Mouse (Mus musculus): ENCODE data around the gene Snx6. TPM values are rescaled to one million over a fixed set of nuclear protein-coding genes. Genes with fewer than 3 reads are reported as not detected.
"Not testable (repeated sequence)": the region's sequence is repeated elsewhere in the genome, so short reads cannot be mapped to it uniquely, and the experiment has no call there.

Snx6 gene
- polyA plus RNA-seq, 1 experiment from 2014 or later: 145 TPM

- Histone ChIP-seq H3K27ac (ENCODE audit: low read length) (no peak overlapping the region), H3K9ac (ENCODE audit: low read depth, low read length) (no peak overlapping the region), H3K4me2 (ENCODE audit: low read length) (no peak overlapping the region), H3K36me3 (ENCODE audit: control insufficient read depth, insufficient read depth, low read length) (peaks cover 40% of the 10 kb centered on the region), H3K4me3 (ENCODE audit: low read depth, low read length) (no peak overlapping the region), H3K27me3 (ENCODE audit: control insufficient read depth, insufficient read depth, low read depth, low read length) (no peaks in the 10 kb centered on the region), H3K4me1 (ENCODE audit: control insufficient read depth, insufficient read depth, low read length) (no peaks in the 10 kb centered on the region), H3K9me3 (replicated peaks; ENCODE audit: control insufficient read depth, low read length, poor library complexity, severe bottlenecking) (no peaks in the 10 kb centered on the region)
- 96% methylated on average over 1 of the region's 1 CpGs for WGBS
- no peak for ATAC-seq
Measured at GRCm38 (mm10) chr12:54760676-54761075, 34.8 kb downstream of the Snx6 start.

- no peaks in the 10 kb centered on the region for H3K4me1 ChIP-seq (ENCODE audit: control insufficient read depth, insufficient read depth, low read length)
- H3K4me3 ChIP-seq (ENCODE audit: low read depth, low read length): no peak overlapping the region
- no peaks in the 10 kb centered on the region for H3K9me3 ChIP-seq (replicated peaks; ENCODE audit: control insufficient read depth, low read length, poor library complexity, severe bottlenecking)
- 97% methylated on average over 2 of the region's 2 CpGs for whole genome bisulfite sequencing
- no peak overlapping the region for H3K9ac ChIP-seq (ENCODE audit: low read depth, low read length)
- peaks cover 36% of the 10 kb centered on the region for H3K36me3 ChIP-seq (ENCODE audit: control insufficient read depth, insufficient read depth, low read length)
- no peak overlapping the region for H3K4me2 ChIP-seq (ENCODE audit: low read length)
- no peak overlapping the region for H3K27ac ChIP-seq (ENCODE audit: low read length)
- no peaks in the 10 kb centered on the region for H3K27me3 ChIP-seq (ENCODE audit: control insufficient read depth, insufficient read depth, low read depth, low read length)
- ATAC-seq: no peak
Measured at GRCm38 (mm10) chr12:54758846-54759245, 36.7 kb downstream of the Snx6 start.

- ATAC-seq: no peak
- Histone ChIP-seq H3K4me3 (ENCODE audit: low read depth, low read length) (no peak overlapping the region), H3K27me3 (ENCODE audit: control insufficient read depth, insufficient read depth, low read depth, low read length) (no peaks in the 10 kb centered on the region), H3K9ac (ENCODE audit: low read depth, low read length) (no peak overlapping the region), H3K36me3 (ENCODE audit: control insufficient read depth, insufficient read depth, low read length) (peaks cover 32% of the 10 kb centered on the region), H3K27ac (ENCODE audit: low read length) (no peak overlapping the region), H3K4me1 (ENCODE audit: control insufficient read depth, insufficient read depth, low read length) (no peaks in the 10 kb centered on the region), H3K4me2 (ENCODE audit: low read length) (no peak overlapping the region), H3K9me3 (replicated peaks; ENCODE audit: control insufficient read depth, low read length, poor library complexity, severe bottlenecking) (no peaks in the 10 kb centered on the region)
- 99% methylated on average over 8 of the region's 8 CpGs for WGBS
Measured at GRCm38 (mm10) chr12:54748647-54749046, 46.9 kb downstream of the Snx6 start.

GRCm38 (mm10) chr12:54738661-54739243, 56.8 kb downstream of the Snx6 start:
- ATAC-seq: peak; percentile 68
- H3K36me3 ChIP-seq (ENCODE audit: control insufficient read depth, insufficient read depth, low read length); H3K4me1 ChIP-seq (ENCODE audit: control insufficient read depth, insufficient read depth, low read length); H3K9me3 ChIP-seq (replicated peaks; ENCODE audit: control insufficient read depth, low read length, poor library complexity, severe bottlenecking); H3K27ac ChIP-seq (ENCODE audit: low read length); H3K4me3 ChIP-seq (ENCODE audit: low read depth, low read length); H3K9ac ChIP-seq (ENCODE audit: low read depth, low read length); H3K27me3 ChIP-seq (ENCODE audit: control insufficient read depth, insufficient read depth, low read depth, low read length): not testable (repeated sequence)
- H3K4me2 ChIP-seq (ENCODE audit: low read length): peak overlapping the region; percentile 31; the same call in 1 of the 2 replicates
- WGBS: no CpG with 5 or more reads among the region's 33 CpGs

GRCm38 (mm10) chr12:54737891-54738660, 57.4 kb downstream of the Snx6 start:
- WGBS: no CpG with 5 or more reads among the region's 21 CpGs
- not testable (repeated sequence) for H3K36me3 ChIP-seq (ENCODE audit: control insufficient read depth, insufficient read depth, low read length); H3K27me3 ChIP-seq (ENCODE audit: control insufficient read depth, insufficient read depth, low read depth, low read length); H3K4me3 ChIP-seq (ENCODE audit: low read depth, low read length); H3K9ac ChIP-seq (ENCODE audit: low read depth, low read length); H3K4me2 ChIP-seq (ENCODE audit: low read length); H3K27ac ChIP-seq (ENCODE audit: low read length); H3K9me3 ChIP-seq (replicated peaks; ENCODE audit: control insufficient read depth, low read length, poor library complexity, severe bottlenecking); H3K4me1 ChIP-seq (ENCODE audit: control insufficient read depth, insufficient read depth, low read length)
- ATAC-seq: peak; percentile 88

GRCm38 (mm10) chr12:54734307-54735131, 61.0 kb downstream of the Snx6 start:
- WGBS: 0% methylated on average over 6 of the region's 49 CpGs
- peak; percentile 52 for ATAC-seq

GRCm38 (mm10) chr12:54729140-54730059, 66.1 kb downstream of the Snx6 start:
- H3K27ac ChIP-seq (ENCODE audit: low read length); H3K27me3 ChIP-seq (ENCODE audit: control insufficient read depth, insufficient read depth, low read depth, low read length); H3K4me2 ChIP-seq (ENCODE audit: low read length); H3K9ac ChIP-seq (ENCODE audit: low read depth, low read length); H3K9me3 ChIP-seq (replicated peaks; ENCODE audit: control insufficient read depth, low read length, poor library complexity, severe bottlenecking); H3K4me1 ChIP-seq (ENCODE audit: control insufficient read depth, insufficient read depth, low read length); H3K36me3 ChIP-seq (ENCODE audit: control insufficient read depth, insufficient read depth, low read length); H3K4me3 ChIP-seq (ENCODE audit: low read depth, low read length): not testable (repeated sequence)
- peak; percentile 92 for ATAC-seq
- WGBS: no CpG with 5 or more reads among the region's 56 CpGs

More at GRCm38 (mm10) chr12:54734307-54735131, 61.0 kb downstream of the Snx6 start:
- not testable (repeated sequence) for H3K27ac ChIP-seq (ENCODE audit: low read length); H3K9ac ChIP-seq (ENCODE audit: low read depth, low read length); H3K27me3 ChIP-seq (ENCODE audit: control insufficient read depth, insufficient read depth, low read depth, low read length); H3K4me1 ChIP-seq (ENCODE audit: control insufficient read depth, insufficient read depth, low read length); H3K4me2 ChIP-seq (ENCODE audit: low read length); H3K36me3 ChIP-seq (ENCODE audit: control insufficient read depth, insufficient read depth, low read length); H3K4me3 ChIP-seq (ENCODE audit: low read depth, low read length); H3K9me3 ChIP-seq (replicated peaks; ENCODE audit: control insufficient read depth, low read length, poor library complexity, severe bottlenecking)

GRCm38 (mm10) chr12:54718871-54719786, 76.4 kb downstream of the Snx6 start:
- WGBS: no CpG with 5 or more reads among the region's 56 CpGs
- H3K9ac ChIP-seq (ENCODE audit: low read depth, low read length); H3K36me3 ChIP-seq (ENCODE audit: control insufficient read depth, insufficient read depth, low read length); H3K4me2 ChIP-seq (ENCODE audit: low read length); H3K27ac ChIP-seq (ENCODE audit: low read length); H3K4me1 ChIP-seq (ENCODE audit: control insufficient read depth, insufficient read depth, low read length); H3K9me3 ChIP-seq (replicated peaks; ENCODE audit: control insufficient read depth, low read length, poor library complexity, severe bottlenecking); H3K4me3 ChIP-seq (ENCODE audit: low read depth, low read length); H3K27me3 ChIP-seq (ENCODE audit: control insufficient read depth, insufficient read depth, low read depth, low read length): not testable (repeated sequence)
- ATAC-seq: peak; percentile 93
